Mouse (Mus musculus) gastrocnemius, postnatal 14 days (tissue): ENCODE results near the gene Epo. TPM values are rescaled to one million over a fixed set of nuclear protein-coding genes. Genes with fewer than 3 reads are reported as not detected.

Experiments
- DNase-seq: peaks from one replicate; pipeline ENCODE4 v3.0.0; 2021; ENCODE audit warnings: mixed read lengths
- intact Hi-C: fragments of 180-260 bp; cut with DNase I; formaldehyde crosslinking; loops from one replicate; pipeline ENCODE4 v1.15.1; 2025; ENCODE audit warnings: low total_unique reads
- total RNA-seq, 2 experiments: library from RNA; stranded (reverse); gene quantifications; 2 replicates each; pipeline ENCODE4 v1.2.3; 2021

Gene Epo
- total RNA-seq, 2 experiments from 2014 or later, result not detected

GRCm38 (mm10) chr5:137493831-137494230 is 39.2 kb downstream of the Epo start:
- peak; percentile 56 for DNase-seq
- intact Hi-C loops, result no loop called here

- intact Hi-C loops, result no loop called here
Measured at GRCm38 (mm10) chr5:137491559-137491958, 41.5 kb downstream of the Epo start.

GRCm38 (mm10) chr5:137487616-137488015 is 45.4 kb downstream of the Epo start:
- intact Hi-C loops, result loop anchor here (10.0 kb wide), 1 partner anchor 277 kb away; no protein-coding TSS in a partner anchor
- no peak for DNase-seq

More at GRCm38 (mm10) chr5:137491559-137491958, 41.5 kb downstream of the Epo start:
- peak; percentile 77 for DNase-seq

- DNase-seq, result no peak
- intact Hi-C loops, result loop anchor here (10.0 kb wide), 1 partner anchor 279 kb away; no protein-coding TSS in a partner anchor
Measured at GRCm38 (mm10) chr5:137485851-137486155, 47.2 kb downstream of the Epo start.

- DNase-seq, result no peak
- intact Hi-C loops, result loop anchor here (10.0 kb wide), 1 partner anchor 280 kb away; no protein-coding TSS in a partner anchor
Measured at GRCm38 (mm10) chr5:137485071-137485850, 47.8 kb downstream of the Epo start.

GRCm38 (mm10) chr5:137481897-137482296 is 51.1 kb downstream of the Epo start:
- DNase-seq, result no peak
- intact Hi-C loops, result loop anchor here (10.0 kb wide), 1 partner anchor 283 kb away; no protein-coding TSS in a partner anchor

GRCm38 (mm10) chr5:137481138-137481537 is 51.9 kb downstream of the Epo start:
- peak; percentile 73 for DNase-seq
- intact Hi-C loops, result loop anchor here (10.0 kb wide), 1 partner anchor 284 kb away; no protein-coding TSS in a partner anchor

- DNase-seq, result no peak
- intact Hi-C loops, result no loop called here
Measured at GRCm38 (mm10) chr5:137476964-137477363, 56.1 kb downstream of the Epo start, which contains the start of gene Zan. TSS of gene Zan (minus strand) at chr5:137477064.

GRCm38 (mm10) chr5:137474351-137474750 is 58.7 kb downstream of the Epo start:
- intact Hi-C loops, result no loop called here
- no peak for DNase-seq

GRCm38 (mm10) chr5:137472252-137472904 is 60.7 kb downstream of the Epo start:
- intact Hi-C loops, result no loop called here
- no peak for DNase-seq

GRCm38 (mm10) chr5:137466946-137467345 is 66.1 kb downstream of the Epo start:
- DNase-seq, result no peak
- intact Hi-C loops, result no loop called here

- no peak for DNase-seq
- intact Hi-C loops, result no loop called here
Measured at GRCm38 (mm10) chr5:137465049-137465448, 68.0 kb downstream of the Epo start.

- no peak for DNase-seq
- intact Hi-C loops, result no loop called here
Measured at GRCm38 (mm10) chr5:137455866-137456591, 77.0 kb downstream of the Epo start.

- intact Hi-C loops, result no loop called here
- DNase-seq, result no peak
Measured at GRCm38 (mm10) chr5:137455206-137455605, 77.8 kb downstream of the Epo start.

- intact Hi-C loops, result no loop called here
- no peak for DNase-seq
Measured at GRCm38 (mm10) chr5:137445536-137445935, 87.5 kb downstream of the Epo start.

- no peak for DNase-seq
- intact Hi-C loops, result no loop called here
Measured at GRCm38 (mm10) chr5:137440216-137440855, 92.7 kb downstream of the Epo start.

GRCm38 (mm10) chr5:137433889-137434288 is 99.2 kb downstream of the Epo start:
- no peak for DNase-seq
- intact Hi-C loops, result no loop called here
